30 mouse cellular contexts compared by ENCODE assay signal in genomic region chr10:84648911-84649310, GRCm38 (mm10).
"Had no signal": no experiment of that assay in that cellular context is flagged by ENCODE, and none has a peak within 500 bp of the region (broad histone marks: within the 10 kb centered on the region; RNA-seq: fewer than 3 reads in every experiment).

No protein-coding gene starts in this region.

- DNase-seq: left cerebral cortex, postnatal 4 days; liver; liver, embryonic 13.5 days; liver, postnatal 0 days; lung, adult 18-20 months; lung, adult 2 months; lung, embryonic 14.5 days; lung, postnatal 10 days; lung, postnatal 14 days; lung, postnatal 36 days; lung, postnatal 4 days; midbrain, embryonic 14.5 days had no signal

- H3K4me1 ChIP-seq: limb, embryonic 10.5 days; limb, embryonic 12.5 days; limb, embryonic 15.5 days; midbrain, embryonic 12.5 days had no signal

- H3K9me3 ChIP-seq: limb, embryonic 10.5 days; limb, embryonic 12.5 days; limb, embryonic 13.5 days; limb, embryonic 15.5 days; liver, embryonic 12.5 days; liver, embryonic 13.5 days; liver, embryonic 15.5 days; lung, embryonic 15.5 days; megakaryocyte, embryonic 14.5 days; midbrain, embryonic 10.5 days; midbrain, embryonic 12.5 days; midbrain, embryonic 13.5 days; midbrain, embryonic 15.5 days had no signal

- H3K4me3 ChIP-seq: left cerebral cortex, adult 2 months; limb, embryonic 10.5 days; limb, embryonic 12.5 days; limb, embryonic 13.5 days; limb, embryonic 15.5 days; liver, embryonic 12.5 days; liver, embryonic 13.5 days; liver, embryonic 15.5 days; lung, embryonic 15.5 days; megakaryocyte, embryonic 14.5 days; midbrain, embryonic 10.5 days; midbrain, embryonic 12.5 days; midbrain, embryonic 13.5 days; midbrain, embryonic 15.5 days; myocyte had no signal

- H3K27me3 ChIP-seq: limb, embryonic 12.5 days; limb, embryonic 13.5 days; limb, embryonic 15.5 days; liver, embryonic 12.5 days; liver, embryonic 13.5 days; liver, embryonic 15.5 days; lung, embryonic 15.5 days; megakaryocyte, embryonic 14.5 days; midbrain, embryonic 12.5 days; midbrain, embryonic 13.5 days; midbrain, embryonic 15.5 days had no signal

- ATAC-seq: liver, embryonic 12.5 days; liver, postnatal 0 days; lung, postnatal 0 days; midbrain, embryonic 13.5 days; midbrain, embryonic 15.5 days; midbrain, embryonic 16.5 days had no signal

- H3K9ac ChIP-seq: limb, embryonic 12.5 days; limb, embryonic 13.5 days; limb, embryonic 15.5 days; liver, embryonic 12.5 days; liver, embryonic 13.5 days; liver, embryonic 14.5 days; liver, embryonic 15.5 days; liver, postnatal 0 days; lung, embryonic 14.5 days; lung, embryonic 15.5 days; midbrain, embryonic 12.5 days; midbrain, embryonic 13.5 days; midbrain, embryonic 15.5 days had no signal

- H3K27ac ChIP-seq: left cerebral cortex, adult 2 months; limb, embryonic 10.5 days; limb, embryonic 12.5 days; limb, embryonic 13.5 days; limb, embryonic 15.5 days; liver, embryonic 12.5 days; liver, embryonic 13.5 days; liver, embryonic 14.5 days; liver, embryonic 15.5 days; lung, embryonic 15.5 days; macrophage; midbrain, embryonic 10.5 days; midbrain, embryonic 12.5 days; midbrain, embryonic 13.5 days; midbrain, embryonic 15.5 days had no signal
